Mouse (Mus musculus): Measurements from ENCODE around the gene Wdr49. TPM values are rescaled to one million over a fixed set of nuclear protein-coding genes. Genes with fewer than 3 reads are reported as not detected.

Wdr49 gene
- total and polyA plus RNA-seq, 2 experiments from 2014 or later: 0.15 to 0.66 TPM

GRCm38 (mm10) chr3:75269978-75270377 is 212.0 kb downstream of the Wdr49 start, which contains the start of gene Serpini2:
TSS of gene Serpini2 (minus strand) at chr3:75270078.
- WGBS: 90% methylated on average over 2 of the region's 2 CpGs
- no peak for ATAC-seq (ENCODE audit: low FRiP score)

GRCm38 (mm10) chr3:75259356-75259755 is 222.6 kb downstream of the Wdr49 start:
- no peak overlapping the region for H3K4me2 ChIP-seq (ENCODE audit: low read depth, low read length, poor library complexity, severe bottlenecking)
- H3K36me3 ChIP-seq (ENCODE audit: insufficient read depth, low read length): no peaks in the 10 kb centered on the region
- H3K27me3 ChIP-seq (ENCODE audit: insufficient read depth, low read length): no peaks in the 10 kb centered on the region
- no peaks in the 10 kb centered on the region for H3K4me1 ChIP-seq (ENCODE audit: insufficient read depth, low read length)
- no peak overlapping the region for H3K4me3 ChIP-seq (ENCODE audit: low read depth, low read length)
- no peaks in the 10 kb centered on the region for H3K9me3 ChIP-seq (ENCODE audit: low read length)
- peak; percentile 14; the same call in 1 of the 2 replicates for TF ChIP-seq CTCF (IDR thresholded peaks at IDR 0.05)
- ATAC-seq (ENCODE audit: low FRiP score): no peak
- no peak overlapping the region for H3K9ac ChIP-seq (replicated peaks; ENCODE audit: low read length, poor library complexity, severe bottlenecking)
- no peak overlapping the region for H3K27ac ChIP-seq (ENCODE audit: low read depth, low read length)
- peak; percentile 46 for DNase-seq (ENCODE audit: low spot score)

More at GRCm38 (mm10) chr3:75269978-75270377, 212.0 kb downstream of the Wdr49 start, which contains the start of gene Serpini2:
- H3K4me1 ChIP-seq (ENCODE audit: insufficient read depth, low read length): no peaks in the 10 kb centered on the region
- H3K9ac ChIP-seq (replicated peaks; ENCODE audit: low read length, poor library complexity, severe bottlenecking): no peak within 1 kb of the TSS
- no peaks in the 10 kb centered on the region for H3K36me3 ChIP-seq (ENCODE audit: insufficient read depth, low read length)
- no peak within 1 kb of the TSS for H3K27ac ChIP-seq (ENCODE audit: low read depth, low read length)
- H3K4me3 ChIP-seq (ENCODE audit: low read depth, low read length): no peak within 1 kb of the TSS
- no peaks in the 10 kb centered on the region for H3K27me3 ChIP-seq (ENCODE audit: insufficient read depth, low read length)
- DNase-seq (ENCODE audit: low spot score): no peak
- no peak for TF ChIP-seq CTCF (IDR thresholded peaks at IDR 0.05)
- no peak within 1 kb of the TSS for H3K4me2 ChIP-seq (ENCODE audit: low read depth, low read length, poor library complexity, severe bottlenecking)
- H3K9me3 ChIP-seq (ENCODE audit: low read length): no peaks in the 10 kb centered on the region

Other genes starting within 250 kb of the Wdr49 start
- gene Serpini2, start 212.1 kb downstream of the Wdr49 start, total RNA-seq (2014; rRNA removed): not detected in 2 replicates
- gene Serpini2, start 212.1 kb downstream of the Wdr49 start, polyA plus RNA-seq (2015; fragmentation: Nextera tagmentation; extraction: Ambion mirVana): not detected in 2 replicates
- 33.8 and 54.2 TPM in 2 replicates for gene Pdcd10, start 74.7 kb upstream of the Wdr49 start, total RNA-seq (2014; rRNA removed)
- gene Pdcd10, start 74.7 kb upstream of the Wdr49 start, polyA plus RNA-seq (2015; fragmentation: Nextera tagmentation; extraction: Ambion mirVana): 93.8 and 95.6 TPM in 2 replicates
- 102 and 123 TPM in 2 replicates for gene Serpini1, start 75.4 kb upstream of the Wdr49 start, total RNA-seq (2014; rRNA removed)
- 142 and 152 TPM in 2 replicates for gene Serpini1, start 75.4 kb upstream of the Wdr49 start, polyA plus RNA-seq (2015; fragmentation: Nextera tagmentation; extraction: Ambion mirVana)